Mouse (Mus musculus) MEL (cell line): ENCODE data around the gene Yif1a. TPM values are rescaled to one million over a fixed set of nuclear protein-coding genes. Genes with fewer than 3 reads are reported as not detected.

ENCODE experiments used
- DNase-seq: peaks from one replicate; pipeline ENCODE4 v3.0.0; 2011; ENCODE audit warnings: low read depth, low spot score
- H3K27ac ChIP-seq: 2 replicates; pipeline ENCODE4 v1.5.1; 2012; ENCODE audit warnings: low read depth, mild to moderate bottlenecking, control low read depth, low read length, moderate library complexity; ENCODE audit not compliant: control insufficient read depth
- H3K27me3 ChIP-seq, 2 experiments: fragments of 150-350 bp in 1 of 2; sonication (generic) in 1 of 2; 2 replicates each; pipeline ENCODE4 v1.6.1; 2012; ENCODE audit warnings: low read length in 2 of 2, mild to moderate bottlenecking in 2 of 2, improper control_type of control experiment in 1 of 2, moderate library complexity in 1 of 2; ENCODE audit not compliant: insufficient read depth in 2 of 2, control insufficient read depth in 1 of 2
- H3K36me3 ChIP-seq, 2 experiments: 2 replicates each; pipeline ENCODE4 v1.6.1; 2012 to 2014; ENCODE audit warnings: low read length in 2 of 2, improper control_type of control experiment in 1 of 2, inconsistent platforms in 1 of 2, mild to moderate bottlenecking in 1 of 2; ENCODE audit not compliant: insufficient read depth in 2 of 2, control insufficient read depth in 1 of 2
- H3K4me1 ChIP-seq, 2 experiments: fragments of 150-350 bp in 1 of 2; sonication (generic) in 1 of 2; 2 replicates each; pipeline ENCODE4 v1.6.1; 2012; ENCODE audit warnings: low read length in 2 of 2, improper control_type of control experiment in 1 of 2, mild to moderate bottlenecking in 1 of 2; ENCODE audit not compliant: insufficient read depth in 2 of 2, control insufficient read depth in 1 of 2
- H3K4me3 ChIP-seq, 2 experiments: fragments of 150-350 bp in 1 of 2; sonication (generic) in 1 of 2; 2 replicates each; pipeline ENCODE4 v1.5.1; 2012; ENCODE audit warnings: low read depth in 2 of 2, low read length in 2 of 2, mild to moderate bottlenecking in 2 of 2, moderate library complexity in 2 of 2, control low read depth in 1 of 2, improper control_type of control experiment in 1 of 2; ENCODE audit not compliant: control insufficient read depth in 1 of 2, insufficient read depth in 1 of 2
- H3K79me2 ChIP-seq: 2 replicates; pipeline ENCODE4 v1.6.1; 2012; ENCODE audit warnings: mild to moderate bottlenecking, low read length, moderate library complexity; ENCODE audit not compliant: control insufficient read depth, poor library complexity, insufficient read depth
- H3K9ac ChIP-seq: 2 replicates; pipeline ENCODE4 v1.6.1; 2012; ENCODE audit warnings: low read depth, mild to moderate bottlenecking, control low read depth, low read length, moderate library complexity; ENCODE audit not compliant: control insufficient read depth, poor library complexity, severe bottlenecking
- H3K9me3 ChIP-seq: fragments of 150-350 bp; sonication (generic); replicated peaks from 2 replicates; pipeline ENCODE4 v1.6.1; 2012; ENCODE audit warnings: mild to moderate bottlenecking, low read length, improper control_type of control experiment, moderate library complexity; ENCODE audit not compliant: insufficient read depth
- BHLHE40 ChIP-seq: IDR thresholded peaks from 2 replicates; pipeline ENCODE4 v1.6.1; 2012; ENCODE audit warnings: low read depth, mild to moderate bottlenecking, inconsistent platforms, low read length, improper control_type of control experiment, borderline replicate concordance
- CHD1 ChIP-seq: IDR thresholded peaks from 2 replicates; pipeline ENCODE4 v1.6.1; 2012; ENCODE audit warnings: low read depth, mild to moderate bottlenecking, inconsistent platforms, low read length, improper control_type of control experiment
- CHD2 ChIP-seq: IDR thresholded peaks from 2 replicates; pipeline ENCODE4 v1.6.1; 2011; ENCODE audit warnings: low read length, improper control_type of control experiment
- CTCF ChIP-seq, 3 experiments: IDR thresholded peaks in 2 of 3; conservative IDR thresholded peaks in 1 of 3; 2 replicates each; pipeline ENCODE4 v1.5.1; 2011 to 2012; ENCODE audit warnings: low read length in 3 of 3, low read depth in 2 of 3, mild to moderate bottlenecking in 2 of 3, improper control_type of control experiment in 1 of 3, inconsistent platforms in 1 of 3, mixed read lengths in 1 of 3, moderate library complexity in 1 of 3; ENCODE audit not compliant: control insufficient read depth in 1 of 3, insufficient read depth in 1 of 3, poor library complexity in 1 of 3, severe bottlenecking in 1 of 3
- ELF1 ChIP-seq: IDR thresholded peaks from 2 replicates; pipeline ENCODE4 v1.6.1; 2014; ENCODE audit warnings: low read depth, mild to moderate bottlenecking, inconsistent platforms, low read length, improper control_type of control experiment, moderate library complexity
- EP300 ChIP-seq, 2 experiments: IDR thresholded peaks; 2 replicates each; pipeline ENCODE4 v1.6.1; 2011; ENCODE audit warnings: improper control_type of control experiment in 2 of 2, low read length in 2 of 2, low read depth in 1 of 2, mild to moderate bottlenecking in 1 of 2
- ETS1 ChIP-seq: IDR thresholded peaks from 2 replicates; pipeline ENCODE4 v1.6.1; 2012; ENCODE audit warnings: low read depth, mild to moderate bottlenecking, inconsistent platforms, low read length, improper control_type of control experiment, moderate library complexity
- GATA1 ChIP-seq: IDR thresholded peaks from 2 replicates; pipeline ENCODE4 v1.6.1; 2011; ENCODE audit warnings: low read depth, low read length, improper control_type of control experiment
- HCFC1 ChIP-seq: IDR thresholded peaks from 2 replicates; pipeline ENCODE4 v1.6.1; 2012; ENCODE audit warnings: low read depth, mild to moderate bottlenecking, inconsistent platforms, low read length, improper control_type of control experiment, moderate library complexity
- JUND ChIP-seq: IDR thresholded peaks from 2 replicates; pipeline ENCODE4 v1.6.1; 2011; ENCODE audit warnings: low read depth, mild to moderate bottlenecking, improper control_type of control experiment, low read length
- MAFK ChIP-seq: IDR thresholded peaks from 2 replicates; pipeline ENCODE4 v1.6.1; 2011; ENCODE audit warnings: low read depth, mild to moderate bottlenecking, low read length, improper control_type of control experiment, borderline replicate concordance
- MAX ChIP-seq: IDR thresholded peaks from 2 replicates; pipeline ENCODE4 v1.6.1; 2011; ENCODE audit warnings: low read length, improper control_type of control experiment
- MAZ ChIP-seq: IDR thresholded peaks from 2 replicates; pipeline ENCODE4 v1.6.1; 2012; ENCODE audit warnings: low read depth, mild to moderate bottlenecking, inconsistent platforms, low read length, improper control_type of control experiment
- MEF2A ChIP-seq: IDR thresholded peaks from 2 replicates; pipeline ENCODE4 v1.6.1; 2014; ENCODE audit warnings: low read depth, mild to moderate bottlenecking, inconsistent platforms, low read length, improper control_type of control experiment; ENCODE audit not compliant: poor library complexity, insufficient replicate concordance, severe bottlenecking; ENCODE audit errors: extremely low read depth
- MXI1 ChIP-seq: IDR thresholded peaks from 2 replicates; pipeline ENCODE4 v1.6.1; 2011; ENCODE audit warnings: mild to moderate bottlenecking, low read depth, low read length, improper control_type of control experiment
- MYB ChIP-seq: IDR thresholded peaks from 2 replicates; pipeline ENCODE4 v1.6.1; 2011; ENCODE audit warnings: mild to moderate bottlenecking, low read depth, low read length, improper control_type of control experiment
- MYC ChIP-seq: IDR thresholded peaks from 2 replicates; pipeline ENCODE4 v1.6.1; 2011; ENCODE audit warnings: low read depth, mild to moderate bottlenecking, low read length, improper control_type of control experiment, moderate library complexity
- NELFE ChIP-seq: IDR thresholded peaks from 2 replicates; pipeline ENCODE4 v1.6.1; 2011; ENCODE audit warnings: low read depth, low read length, improper control_type of control experiment
- POLR2A ChIP-seq, 2 experiments: IDR thresholded peaks; 2 replicates each; pipeline ENCODE4 v1.6.1; 2011 to 2012; ENCODE audit warnings: low read length in 2 of 2, mild to moderate bottlenecking in 2 of 2, control low read depth in 1 of 2, improper control_type of control experiment in 1 of 2, low read depth in 1 of 2, moderate library complexity in 1 of 2; ENCODE audit not compliant: control insufficient read depth in 1 of 2, insufficient read depth in 1 of 2, poor library complexity in 1 of 2
- POLR2AphosphoS2 ChIP-seq: IDR thresholded peaks from 2 replicates; pipeline ENCODE4 v1.6.1; 2011; ENCODE audit warnings: low read length, improper control_type of control experiment
- POLR2AphosphoS5 ChIP-seq: IDR thresholded peaks from 2 replicates; pipeline ENCODE4 v1.6.1; 2012; ENCODE audit warnings: low read depth, borderline replicate concordance, mild to moderate bottlenecking, inconsistent platforms, low read length, moderate library complexity, mixed read lengths
- RAD21 ChIP-seq: IDR thresholded peaks from 2 replicates; pipeline ENCODE4 v1.6.1; 2011; ENCODE audit warnings: mild to moderate bottlenecking, low read depth, low read length, improper control_type of control experiment
- SIN3A ChIP-seq: IDR thresholded peaks from 2 replicates; pipeline ENCODE4 v1.6.1; 2012; ENCODE audit warnings: low read length, improper control_type of control experiment, inconsistent platforms
- SMC3 ChIP-seq: IDR thresholded peaks from 2 replicates; pipeline ENCODE4 v1.6.1; 2011; ENCODE audit warnings: low read depth, low read length, improper control_type of control experiment
- TAL1 ChIP-seq: IDR thresholded peaks from 2 replicates; pipeline ENCODE4 v1.6.1; 2012; ENCODE audit warnings: mild to moderate bottlenecking, inconsistent platforms, low read length, moderate library complexity, mixed read lengths
- TCF12 ChIP-seq: IDR thresholded peaks from 2 replicates; pipeline ENCODE4 v1.6.1; 2014; ENCODE audit warnings: low read depth, mild to moderate bottlenecking, inconsistent platforms, low read length, improper control_type of control experiment, moderate library complexity
- UBTF ChIP-seq: IDR thresholded peaks from 2 replicates; pipeline ENCODE4 v1.6.1; 2012; ENCODE audit warnings: low read depth, mild to moderate bottlenecking, inconsistent platforms, low read length, improper control_type of control experiment, moderate library complexity, borderline replicate concordance; ENCODE audit not compliant: insufficient read depth
- USF1 ChIP-seq: IDR thresholded peaks from 2 replicates; pipeline ENCODE4 v1.6.1; 2014; ENCODE audit warnings: low read depth, mild to moderate bottlenecking, inconsistent platforms, low read length, improper control_type of control experiment, moderate library complexity
- USF2 ChIP-seq, 2 experiments: IDR thresholded peaks; 2 replicates each; pipeline ENCODE4 v1.6.1; 2011 to 2012; ENCODE audit warnings: improper control_type of control experiment in 2 of 2, low read length in 2 of 2, borderline replicate concordance in 1 of 2, inconsistent platforms in 1 of 2, low read depth in 1 of 2, mild to moderate bottlenecking in 1 of 2; ENCODE audit not compliant: insufficient read depth in 1 of 2
- ZC3H11A ChIP-seq: IDR thresholded peaks from 2 replicates; pipeline ENCODE4 v1.6.1; 2012; ENCODE audit warnings: low read depth, mild to moderate bottlenecking, inconsistent platforms, low read length, improper control_type of control experiment
- ZKSCAN1 ChIP-seq: IDR thresholded peaks from 2 replicates; pipeline ENCODE4 v1.6.1; 2012; ENCODE audit warnings: low read depth, mild to moderate bottlenecking, inconsistent platforms, low read length, improper control_type of control experiment, moderate library complexity
- ZMIZ1 ChIP-seq: IDR thresholded peaks from 2 replicates; pipeline ENCODE4 v1.6.1; 2012; ENCODE audit warnings: low read depth, mild to moderate bottlenecking, inconsistent platforms, low read length, improper control_type of control experiment, moderate library complexity
- ZNF384 ChIP-seq: IDR thresholded peaks from 2 replicates; pipeline ENCODE4 v1.6.1; 2012; ENCODE audit warnings: low read depth, mild to moderate bottlenecking, inconsistent platforms, low read length, improper control_type of control experiment
- polyA plus RNA-seq, 2 experiments: library from polyadenylated mRNA; stranded (reverse) in 1 of 2; unstranded in 1 of 2; fragments of >175 nt in 1 of 2; fragments of >200 nt in 1 of 2; gene quantifications; 2 replicates each; pipeline versions ENCODE4 v1.2.1 to v1.2.4; 2012; ENCODE audit warnings: low replicate concordance in 2 of 2, low read depth in 1 of 2; ENCODE audit not compliant: insufficient read length in 2 of 2, insufficient read depth in 1 of 2, missing spikeins in 1 of 2
- total RNA-seq: library from RNA; depleted of rRNA; stranded (reverse); fragments of 300-350 nt; gene quantifications from 2 replicates; pipeline ENCODE4 v1.2.3, GENCODE M21; 2012

Yif1a gene
- total and polyA plus RNA-seq, 3 experiments: 54.0 to 64.3 TPM; not detected in 1

GRCm38 (mm10) chr19:5093481-5094242, 5.3 kb downstream of the Yif1a start (continued):
- TF ChIP-seq TCF12: no peak

DNA sequence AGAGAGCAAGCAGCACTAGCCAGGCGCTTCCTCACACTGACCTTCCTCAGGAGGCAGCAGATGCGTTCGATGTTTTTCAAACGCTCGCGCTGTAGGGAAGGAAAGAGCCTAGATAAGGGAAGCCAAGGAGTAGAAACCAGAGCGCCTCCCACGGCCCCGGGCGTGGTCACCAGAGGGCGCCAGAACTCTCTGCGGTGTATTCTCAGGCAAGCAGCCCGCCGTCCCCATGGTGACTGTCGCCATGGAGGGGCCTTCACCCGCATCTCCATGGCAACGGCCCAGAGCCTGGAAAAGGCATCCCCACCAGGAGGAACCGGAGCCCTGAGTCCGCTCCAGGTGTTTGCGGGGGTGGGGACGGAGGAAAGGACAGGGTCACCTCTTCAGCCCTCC, 5.9 kb downstream of the Yif1a start:
- Histone ChIP-seq H3K27ac (no peak overlapping the region), H3K4me1 (peaks cover 0 to 15% of the 10 kb centered on the region in 2 experiments; a peak in 2 of 4 replicates), H3K36me3 (peaks cover 0 to 4% of the 10 kb centered on the region in 2 experiments; a peak in 2 of 4 replicates), H3K79me2 (no peaks in the 10 kb centered on the region), H3K9me3 (no peaks in the 10 kb centered on the region), H3K9ac (no peak overlapping the region), H3K4me3 (no peak overlapping the region), H3K27me3 (no peaks in the 10 kb centered on the region)
- TF ChIP-seq JUND: no peak
- TF ChIP-seq CHD1: no peak
- no peak for TF ChIP-seq MYB
- TF ChIP-seq BHLHE40: no peak
- TF ChIP-seq RAD21: peak; percentile 70
- TF ChIP-seq NELFE: no peak
- no peak for TF ChIP-seq MEF2A
- peak; percentile 87 for TF ChIP-seq SMC3
- TF ChIP-seq TAL1: no peak
- TF ChIP-seq POLR2AphosphoS5: no peak
- no peak for TF ChIP-seq USF2 (IDR thresholded peaks at IDR 0.05; ENCODE audit: borderline replicate concordance in 1 of 2, insufficient read depth in 1 of 2, low read depth in 1 of 2, low read length in 2 of 2)
- peak; percentile 86 for TF ChIP-seq SIN3A
- TF ChIP-seq CTCF (IDR thresholded peaks at IDR 0.05 in 2 of 3, conservative IDR thresholded peaks at IDR 0.05 in 1 of 3; ENCODE audit: control insufficient read depth in 1 of 3, insufficient read depth in 1 of 3, low read depth in 2 of 3, low read length in 3 of 3, poor library complexity in 1 of 3, severe bottlenecking in 1 of 3): peak; percentile 83 to 95 (median 92)
- no peak for TF ChIP-seq MYC
- no peak for TF ChIP-seq ZMIZ1
- TF ChIP-seq USF1: no peak
- no peak for TF ChIP-seq UBTF
- peak; percentile 65; the same call in 1 of the 2 replicates for TF ChIP-seq ELF1
- peak; percentile 85 for TF ChIP-seq MXI1
- no peak for TF ChIP-seq ETS1
- no peak for TF ChIP-seq ZKSCAN1
- TF ChIP-seq ZNF384: no peak
- no peak for TF ChIP-seq MAFK
- TF ChIP-seq CHD2: no peak
- peak; percentile 25 to 42; a peak in 1 of 4 replicates for TF ChIP-seq POLR2A (IDR thresholded peaks at IDR 0.05; ENCODE audit: control insufficient read depth in 1 of 2, insufficient read depth in 1 of 2, low read depth in 1 of 2, low read length in 2 of 2, poor library complexity in 1 of 2)
- no peak for TF ChIP-seq MAX
- peak; percentile 67; the same call in 1 of the 2 replicates for TF ChIP-seq MAZ
- no peak for TF ChIP-seq EP300 (IDR thresholded peaks at IDR 0.05; ENCODE audit: low read depth in 1 of 2, low read length in 2 of 2)
- TF ChIP-seq ZC3H11A: 0 out of 2 replicates have a peak, but pooled peaks have one; percentile 26
- TF ChIP-seq GATA1: peak; percentile 72
- TF ChIP-seq HCFC1: peak; percentile 59; the same call in 1 of the 2 replicates
- TF ChIP-seq POLR2AphosphoS2: peak; percentile 58; the same call in 1 of the 2 replicates
- DNase-seq: peak; percentile 93
